Mouse (Mus musculus) cerebellum, adult 9-11 months (tissue): ENCODE data around the gene Tada2b.

Source experiments
- DNase-seq: peaks from one replicate; pipeline ENCODE4 v3.0.0; 2022

The Tada2b gene

GRCm38 (mm10) chr5:36479735-36480134 lies 4.3 kb downstream of the Tada2b start:
- no peak for DNase-seq

- no peak for DNase-seq
Measured at GRCm38 (mm10) chr5:36478540-36479420, 5.3 kb downstream of the Tada2b start.

DNA sequence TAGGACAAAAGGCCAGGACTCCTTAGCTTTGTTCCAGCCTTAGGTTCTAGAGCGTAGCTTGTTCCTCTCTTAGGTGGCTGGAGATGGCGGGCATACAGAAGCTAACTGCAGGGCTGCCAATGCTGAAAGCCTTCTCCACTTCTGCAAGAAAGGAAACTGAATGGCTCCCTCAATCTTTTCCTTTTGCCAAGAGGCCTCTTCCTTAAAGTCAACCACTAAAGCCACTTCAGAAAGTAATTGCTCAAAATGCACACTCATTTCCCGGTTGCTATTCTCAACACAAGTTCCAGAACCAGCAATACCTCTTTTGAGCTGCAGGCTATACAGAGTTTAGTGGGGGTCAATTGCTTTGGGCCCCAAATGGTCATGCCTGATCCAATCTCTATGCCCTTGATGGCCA lies 6.6 kb downstream of the Tada2b start:
- DNase-seq, result no peak

- peak; percentile 52 for DNase-seq
Measured at GRCm38 (mm10) chr5:36474283-36474682, 9.8 kb downstream of the Tada2b start.

DNA sequence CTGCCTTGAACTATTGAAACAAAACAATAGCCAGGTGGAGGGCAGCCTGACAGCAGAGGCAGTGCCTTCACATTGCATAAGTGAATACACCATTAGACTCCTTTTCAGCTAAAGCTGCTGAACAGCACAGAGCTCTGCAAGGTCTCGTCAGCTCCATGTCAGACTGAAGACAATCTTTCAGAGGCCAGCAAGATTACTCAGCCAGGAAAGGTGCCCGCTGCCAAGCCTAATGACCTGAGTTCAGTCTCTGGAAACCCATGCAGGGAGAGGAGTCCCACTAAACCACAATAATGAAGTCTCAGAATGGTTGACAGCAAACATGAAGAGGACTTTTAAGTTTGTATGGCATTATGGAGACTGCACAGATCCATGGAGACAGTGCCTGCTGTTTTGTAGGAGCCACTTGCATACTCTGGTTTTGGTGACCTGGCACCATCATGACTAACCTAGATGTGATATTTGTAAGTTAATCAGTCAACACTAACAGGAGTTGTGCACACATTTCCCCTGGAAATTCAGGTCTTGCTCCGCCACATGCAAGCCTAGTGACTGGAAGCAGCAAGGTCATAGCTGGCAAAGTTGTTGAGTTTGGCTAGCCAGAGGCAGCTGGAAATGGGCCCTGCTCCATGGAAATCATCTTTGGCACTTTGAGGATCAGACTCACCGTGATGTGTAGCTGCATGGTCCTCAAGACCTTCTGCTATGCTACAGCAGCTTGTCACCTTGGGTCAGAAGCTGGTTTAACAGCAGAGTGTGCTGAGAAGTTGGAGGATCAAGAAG lies 11.0 kb downstream of the Tada2b start:
- no peak for DNase-seq

DNA sequence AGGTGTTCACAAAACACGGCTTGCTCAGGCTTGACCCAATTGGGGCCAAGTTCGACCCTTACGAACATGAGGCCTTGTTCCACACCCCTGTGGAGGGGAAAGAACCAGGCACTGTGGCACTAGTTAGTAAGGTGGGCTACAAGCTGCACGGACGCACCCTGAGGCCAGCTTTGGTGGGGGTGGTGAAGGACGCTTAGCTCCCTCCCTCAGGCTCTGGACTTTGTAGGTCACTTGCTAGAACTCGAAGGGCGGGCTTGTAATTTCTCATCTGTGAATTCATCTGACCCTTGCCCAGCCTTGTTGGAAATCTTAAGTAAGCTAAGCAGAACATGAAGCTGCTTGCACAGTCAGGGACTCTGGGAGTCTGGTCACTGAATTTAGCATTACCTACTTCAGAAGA lies 12.9 kb downstream of the Tada2b start:
- no peak for DNase-seq

- no peak for DNase-seq
Measured at GRCm38 (mm10) chr5:36465889-36466288, 18.2 kb downstream of the Tada2b start.

GRCm38 (mm10) chr5:36464709-36465661 lies 19.1 kb downstream of the Tada2b start, which contains the start of gene Grpel1:
Grpel1 (plus strand) TSS chr5:36464998.
- peak; percentile 100 for DNase-seq

DNA sequence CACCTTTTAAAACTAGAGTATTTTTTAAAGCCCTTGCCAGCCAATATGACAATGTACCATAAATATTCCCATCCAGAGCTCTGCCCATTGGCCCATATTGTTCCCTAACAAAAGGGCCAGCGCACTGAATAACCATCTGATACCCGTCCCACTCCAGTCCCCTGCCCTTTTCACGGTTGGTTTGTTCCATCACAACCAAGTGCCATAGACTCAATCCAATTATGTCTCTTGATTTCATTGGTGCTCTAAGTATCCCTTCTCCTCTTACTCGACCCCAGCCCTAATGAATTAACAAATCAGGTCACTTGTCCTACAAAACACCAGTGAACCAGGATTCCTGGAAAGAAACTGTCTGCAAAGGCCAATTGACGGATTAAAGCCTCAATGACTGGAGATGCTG lies 20.7 kb downstream of the Tada2b start:
- DNase-seq, result no peak

- DNase-seq, result peak; percentile 71
Measured at GRCm38 (mm10) chr5:36462810-36463209, 21.3 kb downstream of the Tada2b start.

DNA sequence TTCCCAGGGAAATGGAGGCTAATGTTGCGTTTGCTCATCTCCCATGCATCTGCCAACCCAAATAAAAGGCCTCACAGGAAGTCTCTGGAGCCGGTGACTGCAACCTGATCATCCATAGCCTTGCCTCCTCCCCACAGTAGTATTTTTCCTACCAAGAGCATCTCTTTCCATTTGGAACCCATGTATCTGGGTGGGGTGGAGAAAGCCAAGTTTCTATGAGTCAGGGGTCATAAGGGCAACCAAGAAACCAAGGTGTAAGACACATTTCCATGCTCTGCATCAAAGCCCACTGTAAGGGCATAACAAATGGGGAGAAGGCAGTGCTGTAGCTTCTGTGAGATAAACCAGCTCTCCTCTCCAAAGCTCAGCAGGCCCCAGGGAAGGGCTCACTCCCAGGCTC lies 22.9 kb downstream of the Tada2b start:
- no peak for DNase-seq

DNA sequence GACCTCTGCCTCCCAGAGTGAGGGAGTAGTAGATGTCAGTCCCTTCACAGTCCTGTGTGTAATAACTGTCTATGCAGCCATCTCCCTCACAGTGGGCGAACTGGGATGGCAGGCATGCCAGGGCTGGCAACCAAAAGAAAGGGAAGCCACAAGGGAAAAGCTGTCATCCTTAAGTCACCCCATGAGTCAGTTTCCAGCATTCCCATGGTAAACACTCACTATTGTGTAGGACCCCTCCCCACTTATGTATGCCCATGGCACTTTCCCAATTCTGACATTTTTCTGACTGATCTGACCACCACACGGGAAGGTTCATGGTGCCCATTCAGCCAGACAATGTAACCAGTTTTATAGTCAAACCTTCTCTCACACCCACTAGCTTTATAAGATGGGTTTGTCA lies 23.4 kb downstream of the Tada2b start:
- no peak for DNase-seq

GRCm38 (mm10) chr5:36458926-36459325 lies 25.2 kb downstream of the Tada2b start:
- DNase-seq, result no peak

- DNase-seq, result no peak
Measured at GRCm38 (mm10) chr5:36457706-36458105, 26.4 kb downstream of the Tada2b start.

- no peak for DNase-seq
Measured at GRCm38 (mm10) chr5:36452821-36453220, 31.3 kb downstream of the Tada2b start.

- DNase-seq, result no peak
Measured at GRCm38 (mm10) chr5:36451872-36452389, 32.2 kb downstream of the Tada2b start.

DNA sequence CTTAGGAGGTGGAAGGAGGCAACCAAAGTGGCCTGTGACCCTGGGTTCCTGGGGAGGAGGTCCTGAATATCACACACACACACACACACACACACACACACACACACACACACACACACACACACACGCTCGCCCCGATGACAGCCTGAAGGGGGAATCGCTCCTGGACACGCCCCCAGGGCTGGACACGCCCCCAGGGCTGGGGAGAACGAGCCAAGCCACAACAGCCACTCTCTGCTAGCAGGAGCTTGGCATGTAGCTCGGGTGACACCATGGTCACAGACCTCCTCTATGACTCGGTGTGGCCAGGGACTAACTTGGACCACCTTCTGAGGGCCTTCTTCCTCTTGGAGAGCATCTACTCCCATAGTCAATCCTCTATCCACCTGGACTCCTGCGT lies 33.0 kb downstream of the Tada2b start:
- no peak for DNase-seq

- DNase-seq, result no peak
Measured at GRCm38 (mm10) chr5:36449710-36450358, 34.3 kb downstream of the Tada2b start.

- no peak for DNase-seq
Measured at GRCm38 (mm10) chr5:36447872-36448271, 36.2 kb downstream of the Tada2b start.

DNA sequence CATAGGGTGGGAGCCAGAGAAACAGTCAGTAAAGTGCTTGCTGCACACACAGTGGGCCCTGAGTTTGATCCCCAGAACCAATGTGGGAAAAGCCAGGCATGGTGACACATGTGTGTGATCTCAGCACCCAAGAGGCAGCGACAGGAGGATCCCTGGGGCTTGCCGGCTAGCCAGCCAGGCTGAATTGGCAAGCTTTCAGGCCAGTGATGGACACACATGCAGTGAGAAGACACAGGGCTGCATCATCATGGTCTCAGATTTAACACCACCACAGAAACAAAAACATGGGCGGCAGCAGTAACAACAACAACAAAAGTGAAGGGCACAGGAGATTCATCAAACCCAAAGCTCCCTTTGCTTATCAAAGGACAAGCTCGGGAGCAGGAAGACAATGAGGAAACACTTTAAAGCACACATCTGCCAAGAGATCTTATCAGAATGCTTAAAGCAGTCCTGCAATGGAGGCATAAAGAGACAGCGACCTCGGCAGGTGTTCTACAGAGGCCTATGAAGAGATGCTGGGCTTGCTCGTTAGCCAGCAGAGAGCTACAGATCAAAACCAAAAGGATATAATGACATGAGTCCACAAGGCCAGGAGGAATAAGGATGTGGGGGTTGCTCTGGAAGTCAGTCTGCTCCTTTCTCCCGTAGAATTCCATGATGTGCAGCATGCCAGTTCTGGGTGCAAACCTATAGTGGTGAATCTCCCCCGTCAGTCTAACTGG lies 37.8 kb downstream of the Tada2b start:
- DNase-seq, result no peak

DNA sequence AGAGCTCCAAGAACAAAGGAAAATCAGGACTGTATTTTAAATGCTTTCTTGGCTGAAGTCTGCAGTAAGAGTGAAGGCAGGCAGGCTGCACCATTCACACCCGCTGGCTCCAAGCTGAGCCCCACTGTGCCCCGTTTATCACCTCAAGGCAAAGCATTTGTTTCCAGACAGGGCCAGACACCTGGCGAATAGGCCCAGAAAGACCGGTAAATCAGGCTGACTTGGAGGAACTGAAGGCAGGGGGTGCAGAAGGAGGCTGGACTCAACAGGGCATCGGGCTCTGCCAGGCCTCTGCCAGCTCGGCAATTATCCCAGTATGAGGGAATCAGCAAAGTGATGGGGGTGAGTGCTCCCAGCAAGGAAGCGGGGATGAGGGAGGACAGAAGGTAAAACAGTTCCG lies 39.1 kb downstream of the Tada2b start:
- DNase-seq, result peak; percentile 73
